Mouse (Mus musculus) left cerebral cortex, postnatal 10 days (tissue): ENCODE measurements around the gene Fndc3b. TPM values are rescaled to one million over a fixed set of nuclear protein-coding genes. Genes with fewer than 3 reads are reported as not detected.

Source experiments
- DNase-seq, 2 experiments: peaks; one replicate each; pipeline ENCODE4 v3.0.0; 2021 to 2022; ENCODE audit warnings: low spot score in 2 of 2, mixed read lengths in 1 of 2; ENCODE audit errors: extremely low spot score in 1 of 2
- intact Hi-C: fragments of 180-260 bp; cut with DNase I; formaldehyde crosslinking; loops from one replicate; pipeline ENCODE4 v1.15.1; 2025
- total RNA-seq, 2 experiments: library from RNA; stranded (reverse); gene quantifications; 2 replicates each; pipeline ENCODE4 v1.2.3; 2021

The Fndc3b gene
- 10 to 100 TPM; 22.9 to 25.7 TPM for total RNA-seq

GRCm38 (mm10) chr3:27710648-27711428 lies at the start of gene Fndc3b:
Fndc3b (minus strand) TSS chr3:27711307.
- peak; percentile 94 to 95 for DNase-seq
- intact Hi-C loops: loop anchor here (5.0 kb wide), 1 partner anchor 129 kb away; no protein-coding TSS in a partner anchor

GRCm38 (mm10) chr3:27760278-27760677 lies 49.2 kb upstream of the Fndc3b start:
- intact Hi-C loops: no loop called here

GRCm38 (mm10) chr3:27758976-27759375 lies 47.9 kb upstream of the Fndc3b start:
- DNase-seq: no peak
- intact Hi-C loops: no loop called here

More at GRCm38 (mm10) chr3:27760278-27760677, 49.2 kb upstream of the Fndc3b start:
- DNase-seq: no peak

GRCm38 (mm10) chr3:27751657-27752056 lies 40.5 kb upstream of the Fndc3b start:
- no peak for DNase-seq
- intact Hi-C loops: no loop called here

GRCm38 (mm10) chr3:27751156-27751555 lies 40.0 kb upstream of the Fndc3b start:
- DNase-seq: no peak
- intact Hi-C loops: no loop called here

- intact Hi-C loops: no loop called here
- no peak for DNase-seq
Measured at GRCm38 (mm10) chr3:27745651-27746050, 34.5 kb upstream of the Fndc3b start.

- DNase-seq: no peak
- intact Hi-C loops: no loop called here
Measured at GRCm38 (mm10) chr3:27744754-27745153, 33.6 kb upstream of the Fndc3b start.

GRCm38 (mm10) chr3:27743271-27744145 lies 32.4 kb upstream of the Fndc3b start:
- no peak for DNase-seq
- intact Hi-C loops: no loop called here

- no peak for DNase-seq
- intact Hi-C loops: no loop called here
Measured at GRCm38 (mm10) chr3:27742124-27742523, 31.0 kb upstream of the Fndc3b start.

GRCm38 (mm10) chr3:27740136-27740535 lies 29.0 kb upstream of the Fndc3b start:
- peak; percentile 17 to 41 for DNase-seq
- intact Hi-C loops: no loop called here

GRCm38 (mm10) chr3:27736180-27736579 lies 25.1 kb upstream of the Fndc3b start:
- DNase-seq: peak in 1 of 2 experiments; percentile 31
- intact Hi-C loops: no loop called here

- intact Hi-C loops: no loop called here
Measured at GRCm38 (mm10) chr3:27735113-27735512, 24.0 kb upstream of the Fndc3b start.

GRCm38 (mm10) chr3:27728798-27729782 lies 18.0 kb upstream of the Fndc3b start:
- intact Hi-C loops: no loop called here
- DNase-seq: no peak

More at GRCm38 (mm10) chr3:27735113-27735512, 24.0 kb upstream of the Fndc3b start:
- DNase-seq: no peak

- intact Hi-C loops: no loop called here
- no peak for DNase-seq
Measured at GRCm38 (mm10) chr3:27728176-27728575, 17.1 kb upstream of the Fndc3b start.

GRCm38 (mm10) chr3:27725752-27726151 lies 14.6 kb upstream of the Fndc3b start:
- no peak for DNase-seq
- intact Hi-C loops: no loop called here

- intact Hi-C loops: no loop called here
- no peak for DNase-seq
Measured at GRCm38 (mm10) chr3:27724208-27724607, 13.1 kb upstream of the Fndc3b start.

GRCm38 (mm10) chr3:27718829-27719365 lies 7.8 kb upstream of the Fndc3b start:
- DNase-seq: no peak
- intact Hi-C loops: no loop called here

- no peak for DNase-seq
- intact Hi-C loops: loop anchor here (5.0 kb wide), 1 partner anchor 132 kb away; no protein-coding TSS in a partner anchor
Measured at GRCm38 (mm10) chr3:27713971-27714370, 2.9 kb upstream of the Fndc3b start.
